In genomic region chr2:160603154-160603933, GRCm38 (mm10) we compare ENCODE assay signal across 12 mouse cellular contexts. TPM values are rescaled to one million over a fixed set of nuclear protein-coding genes. Genes with fewer than 3 reads are reported as not detected.
DNase-seq lines count a peak whose midpoint lies in the region; ATAC-seq lines count a peak whose summit lies in the region.
"Had no signal": no experiment of that assay in that cellular context is flagged by ENCODE, and none has a peak within 500 bp of the region (broad histone marks: within the 10 kb centered on the region; RNA-seq: fewer than 3 reads in every experiment).

No protein-coding gene starts in this region.

- peaks cover 8% of the 10 kb centered on the region; the same call in 1 of the 2 replicates for H3K4me1 ChIP-seq in heart, embryonic 10.5 days
- H3K4me1 ChIP-seq: midbrain, embryonic 13.5 days had no signal

- H3K27me3 ChIP-seq in heart, embryonic 10.5 days (ENCODE audit: insufficient read depth, poor library complexity, severe bottlenecking), result 0 out of 2 replicates have a peak, but pooled peaks cover 7% of the 10 kb centered on the region
- H3K27me3 ChIP-seq: midbrain, embryonic 13.5 days had no signal

- peak; percentile 89 for ATAC-seq in granulocyte monocyte progenitor cell, adult 5-6 weeks (replicated peaks; ENCODE audit: poor library complexity, severe bottlenecking)
- peak; percentile 61 for ATAC-seq in megakaryocyte, adult 5-6 weeks (ENCODE audit: poor library complexity, severe bottlenecking)
- ATAC-seq in cerebellum, adult (ENCODE audit: insufficient number of reproducible peaks, low FRiP score, low TSS enrichment), result no peak
- ATAC-seq: CD4-positive, CD25-positive, alpha-beta regulatory T cell, adult 4 months; midbrain, embryonic 13.5 days had no signal

- peak overlapping the region; percentile 67; the same call in 1 of the 2 replicates for H3K27ac ChIP-seq in heart, embryonic 10.5 days
- H3K27ac ChIP-seq: midbrain, embryonic 13.5 days had no signal

- H3K4me3 ChIP-seq in heart, embryonic 10.5 days, result no peak overlapping the region
- H3K4me3 ChIP-seq: midbrain, embryonic 13.5 days had no signal

- no peaks in the 10 kb centered on the region for H3K9me3 ChIP-seq in heart, embryonic 10.5 days
- H3K9me3 ChIP-seq: midbrain, embryonic 13.5 days had no signal

- 43% methylated on average over 10 of the region's 10 CpGs for WGBS in heart, embryonic 10.5 days

- intact Hi-C loops in heart, postnatal 36 days (cut with DNase I), result loop anchor here (5.0 kb wide), 1 partner anchor 99 kb away; no protein-coding TSS in a partner anchor

- DNase-seq in heart, embryonic 10.5 days (ENCODE audit: low spot score), result peak; percentile 91
- no peak for DNase-seq in heart, postnatal 36 days
- peak; percentile 98 for DNase-seq in A20 (ENCODE audit: low read depth, low spot score)
- DNase-seq in layer of hippocampus, adult 8-10 months (ENCODE audit: low spot score in 2 of 2), result no peak
- no peak for DNase-seq in frontal cortex, adult 2 months (ENCODE audit: extremely low spot score in 1 of 2, low spot score in 1 of 2)
- DNase-seq: embryo, embryonic 11 days; right cerebral cortex, postnatal 14 days had no signal

- no peaks in the 10 kb centered on the region for H3K36me3 ChIP-seq in heart, embryonic 10.5 days
- H3K36me3 ChIP-seq: midbrain, embryonic 13.5 days had no signal

RNA-seq across cellular contexts. Expression of gene Top1, which starts 42.3 kb away (rescaled TPM):
- polyA plus RNA-seq in heart, embryonic 10.5 days (2016; fragmentation: Nextera tagmentation; extraction: Ambion mirVana), result 54.7 and 69.5 TPM in 2 replicates
- 10 to 100 TPM; 46.9 to 50.5 TPM for total RNA-seq in heart, postnatal 36 days (2021)
- total RNA-seq in granulocyte monocyte progenitor cell, adult 5-6 weeks (2014; fragmentation: Nextera tagmentation), result 85.0 and 98.9 TPM in 2 replicates
- total RNA-seq in granulocyte monocyte progenitor cell, adult 5-6 weeks (2017), result 154 and 157 TPM in 2 replicates
- total RNA-seq in megakaryocyte, adult 5-6 weeks (2015), result 70.9 and 75.9 TPM in 2 replicates
- total RNA-seq in megakaryocyte, adult 5-6 weeks (2017), result 99.2 and 125 TPM in 2 replicates
- total RNA-seq in layer of hippocampus, adult 8-10 months (2022), result 10 to 100 TPM; 66.7 to 86.7 (median 78.4) TPM
- polyA plus RNA-seq in frontal cortex, adult 2 months (2012; rRNA removed), result 36.0 and 38.2 TPM in 2 replicates

Comparison
In these comparisons a context has a peak if more than half of its experiments do, and no peak if none do; other contexts are left out.
1. DNase-seq: peak in heart, embryonic 10.5 days (single experiment) and A20 (single experiment); none in heart, postnatal 36 days (0 of 2), layer of hippocampus, adult 8-10 months (0 of 2) and frontal cortex, adult 2 months (0 of 2).